Mouse (Mus musculus) T-helper 2 cell (primary cell): Measurements from ENCODE around the gene Zgpat.

Experiments used
- in situ Hi-C: fragments of 300-600 bp; cut with MboI, MseI; formaldehyde crosslinking; loops from one replicate; pipeline ENCODE4 v1.15.1; 2025; ENCODE audit warnings: high pct_unique_total_duplicates

Zgpat gene

DNA sequence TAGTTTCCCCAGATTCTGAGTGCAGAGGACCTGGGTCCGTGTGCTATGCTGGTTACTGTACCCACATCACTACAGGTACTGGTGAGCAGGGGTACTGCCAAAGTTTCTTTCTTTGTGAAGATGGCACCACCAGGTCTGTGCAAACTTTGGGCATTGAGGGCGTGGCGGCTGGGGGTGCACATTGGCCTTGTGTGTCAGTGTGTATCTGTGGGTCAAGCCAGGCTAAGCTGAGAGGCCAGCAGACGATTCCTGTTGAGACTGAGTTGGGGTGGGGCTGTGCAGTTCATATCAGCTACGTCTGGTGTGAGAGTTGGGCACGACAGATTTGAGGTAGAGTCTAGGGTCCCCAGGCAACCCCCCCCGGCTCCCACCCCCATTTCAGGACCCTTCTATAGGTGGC, 19.7 kb downstream of the Zgpat start:
- in situ Hi-C loops = loop anchor here (25.0 kb wide), 1 partner anchor 103 kb away; the partner anchor contains the start of genes Abhd16b and Tpd52l2

DNA sequence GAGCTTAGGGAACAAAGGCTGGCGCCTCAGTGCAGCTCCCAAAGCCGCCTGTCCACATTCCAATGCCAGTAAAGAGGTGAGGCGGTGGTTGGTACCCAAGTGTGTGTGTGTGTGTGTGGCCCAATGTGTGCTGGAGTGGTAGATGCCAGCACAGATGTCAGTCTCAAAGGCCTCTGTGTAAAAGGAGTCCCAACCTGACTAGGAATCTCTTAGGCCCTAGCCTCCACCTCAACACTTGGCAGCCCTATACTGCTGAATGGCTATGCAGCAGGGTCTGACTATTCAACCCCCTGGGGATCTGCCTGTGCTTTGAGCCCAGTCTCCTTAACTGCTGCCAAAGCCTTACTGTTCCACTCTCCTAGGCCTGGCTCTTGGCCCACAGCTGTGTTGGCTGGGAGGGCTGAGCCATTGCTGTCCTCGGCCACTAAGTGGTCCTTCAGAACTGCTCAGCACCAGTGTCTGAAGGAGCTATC, 20.2 kb downstream of the Zgpat start:
- in situ Hi-C loops = loop anchor here (25.0 kb wide), 1 partner anchor 102 kb away; the partner anchor contains the start of genes Abhd16b and Tpd52l2

DNA sequence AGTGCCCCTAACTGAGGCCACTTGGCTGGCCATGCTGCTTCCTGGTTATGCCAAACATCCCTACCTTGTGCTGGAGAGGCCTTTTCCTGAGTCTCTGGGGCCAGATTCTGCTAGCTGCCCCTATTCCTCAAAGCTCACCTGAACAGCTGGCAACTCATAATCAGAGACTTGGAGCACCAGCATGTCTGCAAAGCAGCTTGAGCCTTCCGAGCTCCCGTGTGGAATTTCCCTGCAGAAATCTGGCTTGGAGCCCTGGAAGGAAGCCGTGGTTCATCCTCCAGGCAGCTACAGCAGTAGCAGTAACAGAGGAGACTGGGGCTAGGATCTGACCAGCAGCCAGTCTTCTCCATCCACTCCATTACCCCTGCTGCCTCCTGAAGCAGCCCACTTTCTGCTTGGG, 21.2 kb downstream of the Zgpat start:
- in situ Hi-C loops = loop anchor here (25.0 kb wide), 1 partner anchor 101 kb away; the partner anchor contains the start of genes Abhd16b and Tpd52l2

DNA sequence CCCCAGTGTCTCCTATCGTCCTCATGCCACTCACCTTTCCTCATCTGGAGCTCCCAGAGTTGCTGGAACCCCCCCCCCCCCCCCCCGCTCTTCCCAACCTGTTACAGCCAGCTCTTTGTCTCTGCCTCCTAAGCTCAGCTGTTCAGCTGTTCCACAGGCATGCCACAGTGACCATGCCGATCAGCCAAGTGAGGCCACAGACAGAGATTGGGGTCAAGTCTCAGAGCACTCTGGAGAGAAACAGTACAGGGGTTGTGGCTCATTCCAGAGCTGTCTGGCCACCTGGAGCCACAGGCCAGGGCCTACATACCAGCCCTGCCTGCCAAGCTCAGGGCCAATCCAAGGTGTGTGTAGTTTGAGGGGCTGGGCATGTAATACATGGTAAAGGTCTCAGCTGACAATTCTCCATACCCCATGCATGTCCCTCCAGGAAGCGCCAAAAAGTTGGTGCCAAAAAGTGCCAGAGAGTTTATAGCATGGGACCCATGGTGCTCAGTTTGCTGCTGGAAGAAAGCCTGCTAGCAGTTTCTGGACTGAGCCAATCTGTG, 22.0 kb downstream of the Zgpat start:
- in situ Hi-C loops = loop anchor here (25.0 kb wide), 1 partner anchor 101 kb away; the partner anchor contains the start of genes Abhd16b and Tpd52l2

DNA sequence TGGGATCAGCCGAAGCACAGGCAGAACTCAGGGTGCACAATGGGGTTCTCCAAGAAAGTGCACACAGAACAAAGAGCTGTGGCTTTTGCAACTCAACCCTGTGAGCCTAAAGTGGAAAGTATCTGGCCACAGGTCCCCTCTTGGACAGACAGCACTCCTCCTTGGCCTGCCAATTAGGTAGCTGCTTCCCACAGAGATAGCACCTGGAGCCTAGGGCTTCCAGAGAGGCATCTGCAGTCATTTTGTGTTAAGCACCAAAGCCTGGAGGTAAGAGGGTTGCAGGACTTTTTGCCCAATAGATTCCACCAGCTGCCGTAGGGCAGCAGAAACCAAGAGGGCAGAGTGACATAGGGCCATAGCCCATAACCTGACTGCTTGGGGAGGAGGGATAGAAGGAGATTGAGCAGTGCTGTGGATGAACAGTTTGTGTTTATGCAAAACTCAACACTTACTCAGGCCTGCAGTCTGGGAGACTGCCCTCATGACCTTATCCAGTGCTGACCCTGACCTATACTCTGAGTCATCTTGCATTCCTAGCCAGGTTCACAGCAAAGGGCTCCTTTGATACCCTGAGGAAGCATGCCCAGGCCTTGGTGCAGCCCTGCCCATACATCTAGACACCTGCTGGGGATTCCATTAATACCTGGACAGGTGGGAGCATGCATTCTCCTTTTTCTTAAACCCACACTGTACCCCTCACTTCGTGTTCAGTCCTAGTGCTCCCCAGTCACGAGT, 25.6 kb downstream of the Zgpat start:
- in situ Hi-C loops = loop anchor here (5.0 to 25.0 kb wide), 2 partner anchors 97 to 197 kb away; partner anchors contain the start of genes Abhd16b and Tpd52l2

DNA sequence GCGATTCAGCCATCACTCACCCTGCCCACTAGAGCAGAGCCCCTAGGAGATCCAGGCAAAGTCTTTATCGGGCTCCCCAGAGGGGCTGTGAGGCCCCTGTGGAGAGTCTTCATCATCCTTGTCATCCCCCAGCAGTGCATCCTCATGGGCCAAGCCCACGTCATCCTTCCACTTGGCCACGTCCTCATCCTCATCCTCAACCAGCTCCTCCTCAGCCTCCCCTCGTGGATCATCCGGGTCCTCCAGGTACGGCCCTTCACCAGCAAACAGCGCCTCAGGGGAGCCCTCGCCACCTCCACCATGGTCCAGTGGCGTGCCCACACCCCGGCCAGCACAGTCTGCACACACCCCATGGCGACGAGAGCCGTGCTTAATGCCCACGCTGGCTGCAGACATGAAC, 26.3 kb downstream of the Zgpat start:
- in situ Hi-C loops = loop anchor here (5.0 to 25.0 kb wide), 2 partner anchors 96 to 196 kb away; partner anchors contain the start of genes Abhd16b and Tpd52l2

DNA sequence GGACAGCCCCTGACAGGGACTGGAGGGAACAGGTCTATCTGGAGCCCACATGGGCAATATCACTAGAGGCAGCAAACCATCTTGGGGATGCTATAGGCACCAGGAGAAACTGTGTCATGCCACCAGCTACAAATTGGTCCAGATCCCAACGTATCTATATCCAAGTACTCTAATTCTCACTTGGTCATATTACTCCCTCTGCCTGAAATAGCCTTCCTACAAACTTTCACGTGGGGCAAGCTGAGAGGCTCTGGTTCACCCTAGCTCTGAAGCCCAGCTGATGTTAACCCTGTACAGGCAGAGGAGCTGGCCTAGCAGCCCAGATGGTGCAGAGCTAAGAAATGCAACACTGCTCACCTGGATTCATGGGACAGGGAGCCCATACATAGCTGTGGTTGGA, 26.8 kb downstream of the Zgpat start:
- in situ Hi-C loops = loop anchor here (5.0 to 25.0 kb wide), 2 partner anchors 96 to 196 kb away; partner anchors contain the start of genes Abhd16b and Tpd52l2

DNA sequence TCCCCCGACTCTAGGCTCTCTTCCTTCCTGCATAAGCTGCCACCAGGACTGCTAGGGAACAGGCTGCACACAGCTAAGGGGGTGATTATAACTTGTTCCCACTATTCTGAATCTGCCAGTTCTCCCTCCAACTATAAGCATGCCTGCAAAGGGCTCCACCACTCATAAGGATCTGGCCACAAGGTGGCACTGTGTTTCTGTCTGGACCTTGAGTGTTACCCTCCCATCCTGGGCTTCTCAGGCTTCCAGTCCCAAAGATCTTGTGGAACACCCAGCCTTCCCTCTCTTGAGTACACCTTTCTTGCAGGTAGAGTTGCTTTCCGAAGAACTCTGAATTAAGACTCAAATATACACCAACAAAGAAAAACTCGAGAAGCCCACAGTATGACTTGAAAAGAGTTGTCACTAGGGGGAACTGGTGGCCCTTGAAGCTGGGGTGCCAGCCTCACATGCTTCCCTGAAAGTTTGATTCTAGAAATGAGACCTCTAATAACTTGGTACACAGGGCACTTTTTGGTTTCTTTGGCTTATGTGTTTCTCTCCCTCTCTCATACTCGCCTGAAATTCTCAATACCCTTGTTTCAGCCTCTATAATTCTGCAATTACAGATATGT, 28.0 kb downstream of the Zgpat start:
- in situ Hi-C loops = loop anchor here (5.0 to 25.0 kb wide), 2 partner anchors 95 to 195 kb away; partner anchors contain the start of genes Abhd16b and Tpd52l2

DNA sequence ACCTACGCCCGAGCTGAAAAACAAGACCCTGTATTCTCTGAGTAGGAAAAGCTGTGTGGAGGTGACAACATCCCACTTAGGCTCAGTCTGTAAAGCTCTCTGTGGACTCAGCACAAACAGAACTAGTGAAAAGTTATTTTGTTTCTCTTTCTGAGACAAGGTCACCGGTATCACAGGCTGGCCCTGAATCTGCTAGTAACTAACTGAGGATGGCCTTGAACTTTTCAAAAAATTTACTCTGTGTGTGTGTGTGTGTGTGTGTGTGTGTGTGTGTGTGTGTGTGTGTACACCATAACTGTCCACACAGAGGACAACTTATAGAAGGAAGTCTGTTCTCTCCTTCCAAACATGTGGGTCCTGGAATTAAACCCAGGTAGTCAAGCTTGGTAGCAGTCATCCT, 29.4 kb downstream of the Zgpat start:
- in situ Hi-C loops = loop anchor here (5.0 to 25.0 kb wide), 2 partner anchors 93 to 193 kb away; partner anchors contain the start of genes Abhd16b and Tpd52l2

DNA sequence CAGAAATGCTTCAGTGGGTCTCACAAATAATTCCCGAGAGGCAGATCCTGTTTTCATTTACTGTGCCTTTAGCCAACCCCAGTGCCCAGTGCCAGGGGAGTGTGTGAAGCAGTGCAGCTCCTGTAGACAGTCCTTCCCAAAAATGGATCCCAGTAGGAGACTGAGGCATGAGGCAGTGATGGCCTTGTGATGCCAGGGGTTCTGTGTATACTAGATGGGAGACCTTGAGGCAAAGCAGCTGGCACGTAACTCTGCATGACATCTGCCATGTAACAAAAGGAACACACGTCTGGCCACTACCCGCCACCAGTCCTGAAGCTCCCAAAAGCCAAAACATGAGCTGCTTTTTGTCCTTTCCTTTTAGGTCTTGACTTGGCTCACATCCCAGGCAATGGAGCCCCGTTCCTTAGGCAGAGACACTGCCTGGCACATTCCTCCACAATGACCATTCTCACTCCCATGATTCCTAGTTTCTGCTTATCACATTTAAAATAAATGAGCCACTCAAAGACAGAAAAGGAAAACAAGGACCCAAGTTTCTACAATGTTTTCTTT, 32.6 kb downstream of the Zgpat start:
- in situ Hi-C loops = loop anchor here (25.0 kb wide), 1 partner anchor 90 kb away; the partner anchor contains the start of genes Abhd16b and Tpd52l2

DNA sequence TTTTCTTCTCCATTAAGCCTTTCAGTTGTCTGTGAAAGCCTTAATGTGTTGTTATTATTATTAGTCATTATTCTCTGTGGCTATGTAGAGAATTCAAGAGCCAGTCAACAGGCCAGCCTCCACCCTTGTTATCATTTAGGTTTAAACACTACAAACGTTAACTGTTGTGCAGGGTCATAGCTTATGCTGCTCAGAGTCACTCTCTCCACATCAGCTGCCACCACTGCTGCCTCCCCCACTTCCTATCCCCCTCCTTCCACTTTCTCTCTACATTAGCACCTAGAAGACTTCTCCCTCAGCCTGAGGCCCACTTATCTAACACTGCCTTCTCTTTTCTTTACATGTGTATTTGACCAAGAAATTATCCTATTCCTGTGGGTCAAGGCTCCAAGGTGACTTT, 36.8 kb downstream of the Zgpat start:
- in situ Hi-C loops = no loop called here

DNA sequence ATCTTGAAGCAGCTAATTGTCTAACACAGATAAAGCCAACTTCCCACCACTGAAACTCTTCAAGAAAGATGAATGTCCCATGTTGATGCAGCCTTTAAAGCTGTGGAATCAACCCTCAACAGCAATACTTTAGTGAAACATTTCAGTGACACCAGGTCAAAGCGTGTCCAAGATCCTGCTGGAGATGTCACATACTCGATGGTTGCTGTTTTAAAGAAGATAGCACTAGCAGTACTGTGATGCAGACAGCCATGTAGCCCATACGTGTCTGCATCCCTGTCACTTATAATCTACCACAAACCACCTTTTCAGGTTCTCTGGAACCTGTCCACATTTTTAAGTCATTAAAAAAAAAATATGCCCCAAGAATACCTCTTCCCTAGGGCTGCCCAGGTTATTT, 39.0 kb downstream of the Zgpat start:
- in situ Hi-C loops = no loop called here

DNA sequence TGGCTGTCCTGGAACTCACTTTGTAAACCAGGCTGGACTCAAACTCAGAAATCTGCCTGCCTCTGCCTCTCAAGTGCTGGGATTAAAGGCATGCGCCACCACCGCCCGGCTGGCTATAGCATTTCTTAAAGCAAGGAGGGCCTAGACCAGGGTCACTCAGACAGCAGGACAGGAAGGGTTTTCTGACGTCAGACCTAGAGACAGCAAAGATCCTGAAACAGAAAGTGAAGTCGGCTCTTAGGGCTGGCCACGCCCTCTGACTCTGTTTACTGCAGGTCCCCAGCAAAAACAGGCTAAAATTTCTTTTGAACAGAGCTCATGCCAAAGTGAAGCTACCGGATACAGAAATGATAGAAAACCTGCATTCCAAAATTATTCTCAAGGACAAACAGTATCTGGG, 44.9 kb downstream of the Zgpat start:
- in situ Hi-C loops = loop anchor here (10.0 kb wide), 1 partner anchor 165 kb away; no protein-coding TSS in a partner anchor

DNA sequence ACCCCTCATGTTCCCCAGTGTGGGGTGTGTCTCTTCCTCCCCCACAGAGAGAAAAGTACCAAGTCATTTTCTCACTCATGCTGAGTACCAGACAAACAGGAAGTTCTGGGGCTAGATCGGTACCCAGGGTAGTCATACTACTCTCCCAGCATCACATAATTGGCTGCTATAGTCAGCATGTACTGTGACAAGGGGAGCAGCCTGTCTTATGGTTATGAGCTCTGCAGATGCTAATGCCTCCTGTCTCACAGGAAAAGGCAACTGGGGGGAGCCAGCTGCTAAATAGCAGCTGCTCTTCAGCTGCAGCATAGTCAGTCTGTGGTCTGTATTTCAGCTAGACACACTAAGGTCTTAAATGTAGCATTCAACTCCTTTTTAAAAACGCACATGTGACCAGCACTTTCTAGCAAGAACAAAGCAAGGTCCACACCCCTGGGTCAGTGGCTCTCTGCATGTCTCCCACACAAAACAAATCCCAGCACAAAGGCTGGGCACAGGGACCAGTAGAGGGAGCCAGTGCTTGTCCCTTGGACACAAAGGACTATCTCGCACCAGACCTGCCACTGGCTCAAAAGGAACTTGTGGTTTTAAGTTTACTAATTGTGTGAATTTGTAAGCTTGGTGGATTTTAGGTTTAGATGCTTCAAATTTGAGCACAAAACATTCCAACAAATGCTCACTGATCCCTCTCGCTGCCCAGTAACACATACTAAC, 46.2 kb downstream of the Zgpat start:
- in situ Hi-C loops = loop anchor here (10.0 kb wide), 1 partner anchor 164 kb away; no protein-coding TSS in a partner anchor

DNA sequence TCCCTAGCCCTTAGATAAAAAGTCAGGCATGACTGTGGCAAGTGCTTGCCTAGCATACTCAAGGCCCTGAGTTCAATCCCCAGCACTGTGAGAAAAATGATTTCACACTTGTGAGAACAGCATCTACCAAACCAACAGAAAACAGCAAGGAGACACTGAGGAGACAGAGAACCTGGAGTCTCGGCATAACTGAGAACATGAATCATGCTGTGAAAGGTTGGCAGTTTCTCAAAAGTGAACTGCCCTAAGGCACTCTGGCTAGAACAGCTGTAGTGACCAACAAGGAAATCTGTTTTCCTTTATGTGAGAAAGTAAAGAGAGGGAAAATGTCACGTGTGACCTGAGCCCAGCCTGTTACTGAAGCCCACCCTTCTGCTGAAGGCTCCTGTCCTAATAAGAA, 48.4 kb downstream of the Zgpat start:
- in situ Hi-C loops = loop anchor here (10.0 kb wide), 1 partner anchor 162 kb away; no protein-coding TSS in a partner anchor

DNA sequence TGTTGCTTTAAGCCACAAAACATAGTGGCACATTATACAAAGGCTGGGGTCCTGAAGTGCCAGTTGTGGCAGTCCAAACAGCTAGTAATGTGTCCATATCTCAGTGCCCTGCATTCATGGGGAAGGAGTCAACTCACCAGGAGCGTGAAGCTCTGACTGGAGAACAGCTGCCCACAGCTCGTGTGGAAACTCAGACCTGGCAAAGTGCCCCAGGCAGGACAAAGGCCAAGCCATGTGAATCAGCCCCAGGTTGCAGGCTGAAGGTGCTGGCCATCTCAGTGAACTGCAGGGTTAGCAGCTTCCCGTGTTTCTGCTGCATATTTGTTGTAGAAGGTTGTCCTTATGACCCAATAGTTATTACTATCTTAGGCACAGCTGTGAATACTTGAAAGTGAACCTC, 51.2 kb downstream of the Zgpat start:
- in situ Hi-C loops = loop anchor here (10.0 kb wide), 1 partner anchor 159 kb away; no protein-coding TSS in a partner anchor

DNA sequence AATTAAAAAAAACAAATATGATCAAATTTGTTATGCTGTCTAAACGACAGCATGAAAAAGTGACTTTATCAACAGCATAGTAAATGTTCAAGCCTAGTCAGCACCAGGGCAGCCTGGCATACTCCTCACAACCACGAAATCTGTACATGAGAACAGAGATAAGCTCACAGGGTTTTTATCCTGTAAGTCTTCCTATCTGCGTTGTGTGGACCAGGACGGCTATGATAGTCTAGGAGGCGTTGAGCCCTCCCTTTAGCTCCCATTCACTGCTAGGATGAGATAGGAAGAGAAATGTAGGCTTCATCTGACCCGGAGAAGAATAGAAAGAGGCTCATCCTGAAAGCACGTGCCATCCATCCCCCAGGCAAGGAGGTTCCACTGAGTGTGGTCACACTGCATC, 54.6 kb downstream of the Zgpat start:
- in situ Hi-C loops = loop anchor here (10.0 kb wide), 1 partner anchor 155 kb away; no protein-coding TSS in a partner anchor

DNA sequence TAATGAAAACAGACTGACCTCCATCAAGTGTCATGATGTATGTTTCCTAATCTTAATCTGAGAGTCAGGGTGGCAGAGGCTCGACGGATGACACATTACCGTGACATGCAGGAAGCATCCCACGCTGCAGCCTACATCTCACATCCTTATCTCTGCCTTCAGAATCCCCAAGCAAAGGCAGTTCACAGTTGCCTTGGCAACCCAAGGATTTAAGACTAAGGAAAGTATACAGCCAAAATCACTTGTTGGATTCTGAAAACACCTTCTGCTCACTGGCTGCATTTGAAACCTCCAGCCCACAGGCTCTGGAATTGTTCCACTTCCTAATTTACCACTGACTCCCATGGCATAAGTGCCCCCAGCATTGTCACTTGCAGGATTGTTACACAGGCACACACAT, 55.7 kb downstream of the Zgpat start:
- in situ Hi-C loops = no loop called here

DNA sequence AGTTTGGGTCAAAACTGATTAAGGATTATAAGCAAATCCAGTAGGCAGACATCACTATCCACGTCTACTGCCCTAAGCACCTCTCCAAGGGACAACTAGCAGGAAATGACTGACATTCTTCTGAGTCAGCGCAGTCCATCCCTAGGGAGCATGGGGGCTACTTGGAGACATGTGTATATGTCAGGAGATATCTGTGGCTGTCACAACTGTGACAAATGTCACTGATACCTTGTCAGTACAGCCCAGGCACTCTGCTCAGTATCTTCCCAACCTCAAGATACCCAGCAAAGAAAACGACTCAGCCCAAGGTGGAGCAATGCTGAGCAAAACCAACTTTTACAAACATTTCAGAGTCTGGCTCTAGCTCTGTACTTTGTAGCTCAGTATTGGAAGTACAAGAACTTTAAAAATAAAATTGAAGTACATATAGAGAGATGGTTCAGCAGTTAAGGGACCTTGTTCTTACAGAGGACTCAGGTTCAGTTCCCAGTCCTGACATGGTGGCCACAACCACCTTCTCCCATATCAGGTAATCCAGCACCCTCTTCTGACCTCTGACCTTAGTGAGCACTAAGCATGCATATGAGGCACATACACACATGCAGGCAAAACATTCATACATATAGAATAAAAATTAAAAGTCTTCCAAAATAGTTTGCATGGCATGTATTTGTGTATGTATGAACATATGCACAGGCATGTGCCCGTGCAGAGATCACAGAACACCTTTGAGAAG, 56.3 kb downstream of the Zgpat start:
- in situ Hi-C loops = no loop called here

DNA sequence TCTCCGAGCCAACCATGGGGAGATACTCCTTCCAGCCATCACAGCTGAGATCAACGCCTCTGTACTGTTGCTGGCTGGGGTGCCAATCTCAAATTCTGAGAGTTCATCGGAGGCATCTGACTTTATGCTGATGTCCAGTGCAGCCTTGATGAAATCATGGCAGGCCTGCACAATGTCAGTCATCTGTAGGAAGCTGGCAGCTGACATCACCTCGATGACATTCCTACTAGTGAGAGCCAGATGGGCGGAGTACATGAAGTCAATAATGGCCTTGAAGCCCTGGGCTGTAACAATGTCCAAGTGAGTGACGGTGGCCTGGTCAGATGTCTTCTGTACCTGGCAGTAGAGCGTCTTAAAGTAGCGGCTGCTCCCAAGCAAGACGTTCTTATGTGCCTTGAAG, 59.1 kb downstream of the Zgpat start:
- in situ Hi-C loops = no loop called here
